Mouse (Mus musculus) olfactory bulb, adult 2 months (tissue): ENCODE data around the gene A630001G21Rik.

Experiments
- CTCF ChIP-seq: fragments of 200-500 bp; IDR thresholded peaks from 2 replicates; pipeline ENCODE4 v1.5.1; 2012; ENCODE audit warnings: low read depth, mild to moderate bottlenecking, low read length, moderate library complexity; ENCODE audit not compliant: insufficient read depth
- POLR2A ChIP-seq: fragments of 200-500 bp; IDR thresholded peaks from 2 replicates; pipeline ENCODE4 v1.6.1; 2012; ENCODE audit warnings: mild to moderate bottlenecking, low read depth, low read length, moderate library complexity; ENCODE audit not compliant: insufficient read depth

- TF ChIP-seq CTCF (no peak), POLR2A (no peak)
These were observed 37.5 kb downstream of the A630001G21Rik start for GRCm38 (mm10) chr1:85740923-85741322.
